Mouse (Mus musculus) lung, embryonic 16.5 days (tissue): ENCODE measurements around the gene Cfap157. TPM values are rescaled to one million over a fixed set of nuclear protein-coding genes. Genes with fewer than 3 reads are reported as not detected.

ENCODE experiments used
- ATAC-seq: fragments of 200-750 bp; cut with Nextera tagmentation; 2 replicates; pipeline ENCODE4 v1.8.0; 2017; ENCODE audit warnings: low read depth, mild to moderate bottlenecking, moderate library complexity
- H3K27ac ChIP-seq: fragments of 300-500 bp; sonication (generic); 2 replicates; pipeline ENCODE4 v1.5.1; 2014; ENCODE audit warnings: mild to moderate bottlenecking, control low read depth, low read length
- H3K27me3 ChIP-seq: fragments of 300-500 bp; sonication (generic); 2 replicates; pipeline ENCODE4 v1.6.1; 2014; ENCODE audit warnings: low read depth, low read length, mixed read lengths; ENCODE audit not compliant: control insufficient read depth, insufficient read depth
- H3K36me3 ChIP-seq: fragments of 300-500 bp; sonication (generic); 2 replicates; pipeline ENCODE4 v1.6.1; 2014; ENCODE audit warnings: low read length; ENCODE audit not compliant: control insufficient read depth, insufficient read depth
- H3K4me1 ChIP-seq: fragments of 300-500 bp; sonication (generic); replicated peaks from 2 replicates; pipeline ENCODE4 v1.6.1; 2014; ENCODE audit warnings: low read length, mixed read lengths; ENCODE audit not compliant: control insufficient read depth, insufficient read depth
- H3K4me2 ChIP-seq: fragments of 300-500 bp; sonication (generic); 2 replicates; pipeline ENCODE4 v1.6.1; 2014; ENCODE audit warnings: low read depth, low read length, control low read depth
- H3K4me3 ChIP-seq: fragments of 300-500 bp; sonication (generic); 2 replicates; pipeline ENCODE4 v1.5.1; 2014; ENCODE audit warnings: mild to moderate bottlenecking, low read length, control low read depth
- H3K9ac ChIP-seq: fragments of 300-500 bp; sonication (generic); 2 replicates; pipeline ENCODE4 v1.6.1; 2014; ENCODE audit warnings: low read length, control low read depth
- H3K9me3 ChIP-seq: fragments of 300-500 bp; sonication (generic); 2 replicates; pipeline ENCODE4 v1.6.1; 2016; ENCODE audit warnings: low read length; ENCODE audit not compliant: control insufficient read depth
- WGBS: fragments of 180-500 bp; shearing (Covaris S2); extraction: QIAGEN DNeasy Blood & Tissue Kit; methylation state at CpG from one replicate; pipeline ENCODE4 v1.1.7; 2014; 5-methylcytosine and 5-hydroxymethylcytosine counted together
- polyA plus RNA-seq: library from polyadenylated mRNA; unstranded; fragments of >200 nt; fragmentation: Nextera tagmentation; extraction: Ambion mirVana; gene quantifications from 2 replicates; pipeline ENCODE4 v1.2.1, GENCODE M21; 2015

The Cfap157 gene
- polyA plus RNA-seq, 1 experiment from 2014 or later = 2.1 TPM

DNA sequence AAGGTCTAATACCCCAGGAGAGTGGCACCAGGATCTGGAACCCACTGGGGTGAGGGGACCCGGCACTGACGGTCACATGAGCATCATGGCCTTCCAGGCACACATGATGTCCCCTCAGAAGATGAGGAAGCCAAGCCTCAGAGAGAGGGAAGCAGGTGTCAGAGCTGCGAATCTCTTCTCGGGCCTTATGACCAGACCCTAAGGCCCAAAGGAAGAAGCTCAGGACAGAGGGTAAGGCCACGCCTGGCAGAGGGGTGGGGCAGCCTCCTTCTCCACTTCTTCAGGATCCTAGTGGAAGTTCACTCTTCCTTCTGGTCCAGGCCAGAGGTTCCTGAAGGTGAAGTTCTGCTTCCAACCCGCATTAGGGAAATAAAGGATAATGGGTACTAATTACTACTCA, 51.5 kb downstream of the Cfap157 start:
- no peak for ATAC-seq
- H3K27ac ChIP-seq = no peak overlapping the region

DNA sequence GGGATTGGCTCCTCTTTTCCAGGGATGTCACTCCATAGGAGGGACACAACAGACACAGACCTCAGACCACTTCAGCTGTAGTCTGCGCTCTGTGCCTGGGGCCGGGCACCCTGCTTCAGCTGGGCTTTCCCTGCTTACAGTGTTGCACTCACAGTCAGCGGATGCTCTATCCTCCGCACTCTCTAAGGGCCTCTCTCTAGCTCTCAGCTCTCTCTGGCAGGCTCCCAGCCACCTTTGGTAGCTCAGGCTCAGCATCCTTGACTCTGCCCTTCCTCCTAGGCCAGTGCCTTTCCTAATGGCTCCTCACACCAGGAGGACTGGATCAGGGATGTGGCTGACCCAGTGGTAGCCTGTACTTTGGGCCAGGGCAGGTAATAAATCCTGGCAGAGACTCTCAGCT, 52.3 kb downstream of the Cfap157 start:
- Histone ChIP-seq H3K9ac (no peak overlapping the region), H3K27ac (peak overlapping the region; percentile 56), H3K36me3 (no peaks in the 10 kb centered on the region), H3K4me3 (no peak overlapping the region), H3K9me3 (no peaks in the 10 kb centered on the region), H3K4me2 (no peak overlapping the region; the same call in 1 of the 2 replicates), H3K27me3 (no peaks in the 10 kb centered on the region), H3K4me1 (peaks cover 13% of the 10 kb centered on the region)
- 50% methylated on average over 4 of the region's 4 CpGs for WGBS
- ATAC-seq = no peak

More for the DNA sequence above, 51.5 kb downstream of the Cfap157 start:
- Histone ChIP-seq H3K36me3 (no peaks in the 10 kb centered on the region), H3K27me3 (no peaks in the 10 kb centered on the region), H3K4me2 (no peak overlapping the region), H3K4me3 (no peak overlapping the region), H3K4me1 (peaks cover 13% of the 10 kb centered on the region), H3K9me3 (no peaks in the 10 kb centered on the region), H3K9ac (no peak overlapping the region)
- 72% methylated on average over 6 of the region's 6 CpGs for WGBS

DNA sequence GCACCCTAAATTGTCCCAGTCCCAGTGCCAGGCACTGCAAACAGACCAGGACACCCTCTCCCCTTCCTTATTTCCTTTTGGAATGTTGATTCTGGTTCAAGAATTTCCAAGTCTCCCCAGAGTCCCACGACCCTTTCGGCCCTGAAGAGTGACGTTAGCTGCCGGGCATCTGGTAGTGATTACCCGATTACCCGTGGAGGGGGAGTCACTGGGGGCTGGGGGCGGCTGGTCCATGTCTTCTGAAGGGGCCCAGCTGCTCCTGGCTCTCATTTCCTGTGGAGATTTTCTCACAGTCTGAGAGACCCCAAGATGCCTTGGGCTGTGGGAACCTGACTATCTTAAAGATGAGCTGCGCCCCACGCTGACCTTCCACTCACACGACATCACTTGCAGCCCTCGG, 53.4 kb downstream of the Cfap157 start:
- Histone ChIP-seq H3K4me3 (peak overlapping the region; percentile 6), H3K9ac (peak overlapping the region; percentile 36)
- WGBS = 8% methylated on average over 11 of the region's 11 CpGs

DNA sequence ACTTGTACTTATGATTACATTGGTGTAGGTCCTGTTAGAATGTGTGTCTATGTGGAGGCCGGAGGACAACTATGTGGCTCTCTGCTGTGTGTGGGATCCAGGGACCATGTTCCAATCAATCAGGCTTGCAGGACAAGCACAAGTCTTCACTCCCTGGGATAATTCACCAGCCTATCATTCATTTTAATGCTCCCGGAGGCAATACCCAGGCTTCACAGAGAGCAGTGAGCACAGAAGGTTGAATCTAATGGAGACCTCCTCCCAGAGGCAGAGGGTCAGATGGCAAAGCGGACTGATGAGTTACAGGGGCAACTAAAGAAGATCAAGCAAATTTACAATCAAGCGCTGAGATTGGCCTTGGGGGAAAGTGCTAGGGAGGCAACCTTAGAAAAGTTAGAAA, 54.7 kb downstream of the Cfap157 start:
- Histone ChIP-seq H3K9ac (peak overlapping the region; percentile 37; the same call in 1 of the 2 replicates), H3K4me3 (peak overlapping the region; percentile 50), H3K9me3 (no peaks in the 10 kb centered on the region), H3K4me1 (peaks cover 16% of the 10 kb centered on the region), H3K4me2 (peak overlapping the region; percentile 57), H3K27ac (peak overlapping the region; percentile 88), H3K36me3 (no peaks in the 10 kb centered on the region), H3K27me3 (no peaks in the 10 kb centered on the region)
- 71% methylated on average over 4 of the region's 4 CpGs for WGBS
- no peak for ATAC-seq

More for the DNA sequence above, 53.4 kb downstream of the Cfap157 start:
- Histone ChIP-seq H3K27ac (peak overlapping the region; percentile 88), H3K4me2 (peak overlapping the region; percentile 57), H3K36me3 (no peaks in the 10 kb centered on the region), H3K4me1 (peaks cover 13% of the 10 kb centered on the region), H3K9me3 (no peaks in the 10 kb centered on the region), H3K27me3 (no peaks in the 10 kb centered on the region)
- peak; percentile 27; the same call in 1 of the 2 replicates for ATAC-seq

DNA sequence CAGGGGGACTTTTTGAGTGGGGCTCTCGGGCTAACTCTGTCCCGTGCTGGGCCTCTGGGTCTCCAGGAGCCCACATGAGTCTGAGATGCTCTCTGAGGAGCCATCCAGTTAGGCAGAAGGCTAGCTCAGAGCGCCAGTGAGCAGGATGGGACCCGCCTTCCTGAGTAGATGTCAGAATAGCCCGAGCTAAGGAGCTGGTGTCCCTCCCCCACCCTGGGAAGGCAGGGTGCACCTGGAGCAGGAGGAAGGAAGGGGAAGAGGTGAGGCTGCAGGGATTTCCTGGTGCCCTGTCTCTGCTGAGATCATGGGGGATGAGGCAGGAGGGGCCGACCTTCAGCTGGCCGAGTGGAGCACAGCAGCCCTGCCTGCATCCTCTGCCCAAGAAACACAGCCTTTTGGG, 55.8 kb downstream of the Cfap157 start:
- H3K27ac ChIP-seq = peak overlapping the region; percentile 71
- peaks cover 16% of the 10 kb centered on the region for H3K4me1 ChIP-seq
- peak overlapping the region; percentile 57 for H3K4me2 ChIP-seq
- H3K36me3 ChIP-seq = no peaks in the 10 kb centered on the region
- ATAC-seq = 0 out of 2 replicates have a peak, but pooled peaks have one; percentile 8
- H3K9ac ChIP-seq = peak overlapping the region; percentile 63
- no peaks in the 10 kb centered on the region for H3K9me3 ChIP-seq
- H3K27me3 ChIP-seq = no peaks in the 10 kb centered on the region
- peak overlapping the region; percentile 50 for H3K4me3 ChIP-seq
- whole genome bisulfite sequencing = 38% methylated on average over 7 of the region's 7 CpGs

DNA sequence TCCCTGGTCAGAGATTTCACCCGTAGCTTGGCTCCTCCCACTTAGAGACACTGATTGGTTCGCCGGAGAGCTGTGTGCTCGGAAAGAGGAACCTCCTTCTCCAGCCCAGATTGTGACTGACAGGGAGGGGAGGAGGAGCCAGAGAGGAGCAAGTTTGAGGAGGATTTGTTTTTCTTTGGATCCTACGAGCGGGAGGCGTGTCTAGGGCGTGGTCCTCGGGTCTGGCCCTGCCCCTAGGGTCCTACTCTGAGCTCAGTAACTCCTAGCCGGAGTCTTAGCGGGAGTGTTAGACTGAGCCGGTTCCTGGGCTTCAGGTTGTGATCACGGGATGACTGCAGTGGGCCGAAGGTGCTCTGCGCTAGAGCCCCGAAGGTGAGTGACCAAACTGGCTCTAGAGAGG, 56.8 kb downstream of the Cfap157 start:
- Histone ChIP-seq H3K27ac (no peak overlapping the region; the same call in 1 of the 2 replicates), H3K4me2 (peak overlapping the region; percentile 57), H3K4me3 (peak overlapping the region; percentile 50), H3K27me3 (no peaks in the 10 kb centered on the region), H3K9me3 (no peaks in the 10 kb centered on the region), H3K9ac (peak overlapping the region; percentile 63), H3K36me3 (no peaks in the 10 kb centered on the region), H3K4me1 (peaks cover 16% of the 10 kb centered on the region)
- WGBS = 1% methylated on average over 16 of the region's 16 CpGs
- peak; percentile 98 for ATAC-seq

Other genes starting within 250 kb of the Cfap157 start
- gene Fam102a, start 249.1 kb downstream of the Cfap157 start, polyA plus RNA-seq = 11.9 and 12.7 TPM in 2 replicates
- gene Dpm2, start 213.6 kb downstream of the Cfap157 start, polyA plus RNA-seq = 106 and 109 TPM in 2 replicates
- 0.15 and 0.34 TPM in 2 replicates for gene Pip5kl1, start 209.6 kb downstream of the Cfap157 start, polyA plus RNA-seq
- gene 9430097D07Rik, start 208.7 kb downstream of the Cfap157 start, polyA plus RNA-seq = not detected in 2 replicates
- 26.0 and 28.1 TPM in 2 replicates for gene St6galnac4, start 197.3 kb downstream of the Cfap157 start, polyA plus RNA-seq
- gene St6galnac6, start 184.7 kb downstream of the Cfap157 start, polyA plus RNA-seq = 25.4 and 26.3 TPM in 2 replicates
- gene Ak1, start 162.7 kb downstream of the Cfap157 start, polyA plus RNA-seq = 67.2 and 76.7 TPM in 2 replicates
- gene Eng, start 137.8 kb downstream of the Cfap157 start, polyA plus RNA-seq = 108 and 120 TPM in 2 replicates
- gene Fpgs, start 80.3 kb downstream of the Cfap157 start, polyA plus RNA-seq = 22.0 and 25.5 TPM in 2 replicates
- gene Cdk9, start 71.4 kb downstream of the Cfap157 start, polyA plus RNA-seq = 77.2 and 85.1 TPM in 2 replicates
- gene Sh2d3c, start 63.4 kb downstream of the Cfap157 start, polyA plus RNA-seq = 43.2 and 46.2 TPM in 2 replicates
- 0.34 and 0.43 TPM in 2 replicates for gene 6330409D20Rik, start 43.4 kb downstream of the Cfap157 start, polyA plus RNA-seq
- 61.7 and 63.5 TPM in 2 replicates for gene Tor2a, start 27.2 kb downstream of the Cfap157 start, polyA plus RNA-seq
- gene Ttc16, start 8.8 kb downstream of the Cfap157 start, polyA plus RNA-seq = 1.2 and 2.1 TPM in 2 replicates
- gene Ptrh1, start 8.6 kb downstream of the Cfap157 start, polyA plus RNA-seq = 4.1 and 4.5 TPM in 2 replicates
- gene Stxbp1, start 62.8 kb upstream of the Cfap157 start, polyA plus RNA-seq = 21.9 and 24.1 TPM in 2 replicates
- gene Fam129b, start 91.7 kb upstream of the Cfap157 start, polyA plus RNA-seq = 133 and 141 TPM in 2 replicates
- 145 and 151 TPM in 2 replicates for gene Rpl12, start 177.1 kb upstream of the Cfap157 start, polyA plus RNA-seq
- 9.3 and 10.6 TPM in 2 replicates for gene Lrsam1, start 177.2 kb upstream of the Cfap157 start, polyA plus RNA-seq
- 19.2 and 20.6 TPM in 2 replicates for gene Slc2a8, start 197.7 kb upstream of the Cfap157 start, polyA plus RNA-seq